Comparison of ENCODE assay signal across 8 mouse cellular contexts in the genomic region with DNA sequence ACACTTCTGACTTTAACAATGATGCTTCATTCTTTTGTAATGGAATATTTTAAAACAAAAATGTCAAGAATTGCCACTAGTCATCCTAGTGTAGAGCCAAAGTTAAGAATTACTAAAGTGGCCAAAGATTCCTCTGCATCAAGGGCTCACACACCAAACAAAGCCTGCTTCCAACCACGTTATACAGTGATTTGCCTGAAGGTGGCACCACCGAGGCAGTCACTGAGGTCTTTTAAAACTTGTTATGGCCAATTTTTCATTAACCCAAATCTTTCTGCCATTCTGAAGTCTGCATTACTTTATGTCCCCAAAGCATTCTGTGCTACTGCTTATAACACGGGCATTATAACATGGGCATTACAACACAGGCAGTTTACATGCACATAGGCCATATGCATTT. TPM values are rescaled to one million over a fixed set of nuclear protein-coding genes. Genes with fewer than 3 reads are reported as not detected.
DNase-seq lines count a peak whose midpoint lies in the region; ATAC-seq and TF ChIP-seq lines count a peak whose summit lies in the region.

No protein-coding gene starts in this region.

- peak; percentile 42 to 51 for DNase-seq in adrenal gland, adult 18-20 months (ENCODE audit: low spot score in 2 of 2)
- DNase-seq in adrenal gland, adult 2 months = no peak
- DNase-seq in kidney, adult 2 months = peak; percentile 73
- peak; percentile 33 for DNase-seq in adrenal gland, postnatal 25 days
- DNase-seq in kidney, postnatal 25 days = peak; percentile 75
- DNase-seq in retina, embryonic 14.5 days (ENCODE audit: low spot score) = peak; percentile 55

- H3K27me3 ChIP-seq in kidney, adult 2 months (replicated peaks; ENCODE audit: control insufficient read depth, insufficient read depth, low read length) = no peaks in the 10 kb centered on the region
- H3K27me3 ChIP-seq in kidney, embryonic 15.5 days = no peaks in the 10 kb centered on the region
- no peaks in the 10 kb centered on the region for H3K27me3 ChIP-seq in hindbrain, embryonic 16.5 days (replicated peaks; ENCODE audit: control insufficient read depth, insufficient read depth, low read length)

- WGBS in kidney, adult 2 months = 25% methylated on average over 3 of the region's 3 CpGs
- 56% methylated on average over 3 of the region's 3 CpGs for WGBS in kidney, embryonic 15.5 days
- WGBS in hindbrain, embryonic 16.5 days = 48% methylated on average over 3 of the region's 3 CpGs

- ATAC-seq in kidney, embryonic 15.5 days (replicated peaks; ENCODE audit: low FRiP score) = no peak
- ATAC-seq in hindbrain, embryonic 16.5 days = no peak

- H3K4me3 ChIP-seq in kidney, adult 2 months (ENCODE audit: insufficient read depth, low read depth, low read length) = no peak overlapping the region
- H3K4me3 ChIP-seq in kidney, embryonic 15.5 days (replicated peaks) = no peak overlapping the region
- no peak overlapping the region for H3K4me3 ChIP-seq in hindbrain, embryonic 16.5 days (ENCODE audit: low read length)

- no peak overlapping the region for H3K4me2 ChIP-seq in kidney, embryonic 15.5 days
- no peak overlapping the region for H3K4me2 ChIP-seq in hindbrain, embryonic 16.5 days (ENCODE audit: low read length)

- no peaks in the 10 kb centered on the region for H3K36me3 ChIP-seq in kidney, adult 2 months (ENCODE audit: control insufficient read depth, insufficient read depth, low read length)
- H3K36me3 ChIP-seq in kidney, embryonic 15.5 days = no peaks in the 10 kb centered on the region
- no peaks in the 10 kb centered on the region for H3K36me3 ChIP-seq in hindbrain, embryonic 16.5 days (ENCODE audit: control insufficient read depth, insufficient read depth, low read length)

- no peak overlapping the region for H3K9ac ChIP-seq in kidney, embryonic 15.5 days
- H3K9ac ChIP-seq in hindbrain, embryonic 16.5 days (ENCODE audit: low read depth, low read length) = no peak overlapping the region

- no peak for TF ChIP-seq POLR2A in kidney, adult 2 months (IDR thresholded peaks at IDR 0.05; ENCODE audit: low read depth, low read length)

- peaks cover 33% of the 10 kb centered on the region for H3K4me1 ChIP-seq in kidney, adult 2 months (ENCODE audit: control insufficient read depth, insufficient read depth, low read length)
- H3K4me1 ChIP-seq in kidney, embryonic 15.5 days = peaks cover 17% of the 10 kb centered on the region
- no peaks in the 10 kb centered on the region for H3K4me1 ChIP-seq in hindbrain, embryonic 16.5 days (ENCODE audit: control insufficient read depth, insufficient read depth, low read depth, low read length)

- peak overlapping the region; percentile 87 for H3K27ac ChIP-seq in kidney, adult 2 months (ENCODE audit: insufficient read depth, low read depth, low read length)
- H3K27ac ChIP-seq in kidney, embryonic 15.5 days = no peak overlapping the region
- no peak overlapping the region for H3K27ac ChIP-seq in hindbrain, embryonic 16.5 days (ENCODE audit: low read depth, low read length)

- no peaks in the 10 kb centered on the region for H3K9me3 ChIP-seq in kidney, embryonic 15.5 days (replicated peaks)
- no peaks in the 10 kb centered on the region for H3K9me3 ChIP-seq in hindbrain, embryonic 16.5 days (ENCODE audit: control insufficient read depth, low read length)

- peak; percentile 63 for TF ChIP-seq CTCF in kidney, adult 2 months (conservative IDR thresholded peaks at IDR 0.05; ENCODE audit: insufficient read depth, insufficient read length, low read depth, low read length)

RNA-seq across cellular contexts. Expression of gene Hlf, which starts 27.3 kb away (rescaled TPM):
- 10 to 100 TPM in 1 of 2 experiments, 1 to 10 TPM in 1; 8.9 to 14.8 TPM for total RNA-seq in adrenal gland, adult 18-20 months (2021)
- total RNA-seq in adrenal gland, adult 2 months (2021) = 10 to 100 TPM in 1 of 2 experiments, 1 to 10 TPM in 1; 9.0 to 16.4 TPM
- 16.8 and 18.0 TPM in 2 replicates for polyA plus RNA-seq in adrenal gland, adult 2 months (2012; rRNA removed)
- polyA plus RNA-seq in kidney, adult 2 months (2012; rRNA removed) = 36.5 and 39.7 TPM in 2 replicates
- 1.9 and 2.9 TPM in 2 replicates for polyA plus RNA-seq in kidney, embryonic 15.5 days (2015; fragmentation: Nextera tagmentation; extraction: Ambion mirVana)
- 17.9 and 22.8 TPM in 2 replicates for total RNA-seq in adrenal gland, postnatal 25 days (2021)
- 5.5 and 7.1 TPM in 2 replicates for polyA plus RNA-seq in hindbrain, embryonic 16.5 days (2015; fragmentation: Nextera tagmentation; extraction: Ambion mirVana)
